Mouse (Mus musculus): ENCODE data around the gene Ubald1. TPM values are rescaled to one million over a fixed set of nuclear protein-coding genes. Genes with fewer than 3 reads are reported as not detected.

Gene Ubald1
- polyA plus RNA-seq, 1 experiment from 2014 or later, result 22.9 TPM

- no peak overlapping the region for H3K9ac ChIP-seq (ENCODE audit: low read depth, low read length)
- H3K27me3 ChIP-seq (replicated peaks; ENCODE audit: control insufficient read depth, insufficient read depth, low read length), result no peaks in the 10 kb centered on the region
- no peaks in the 10 kb centered on the region for H3K4me1 ChIP-seq (replicated peaks; ENCODE audit: control insufficient read depth, insufficient read depth, low read length)
- H3K36me3 ChIP-seq (ENCODE audit: control insufficient read depth, insufficient read depth), result peaks cover 66% of the 10 kb centered on the region
- no peaks in the 10 kb centered on the region for H3K9me3 ChIP-seq (ENCODE audit: control insufficient read depth)
- TF ChIP-seq CTCF (IDR thresholded peaks at IDR 0.05; ENCODE audit: low read depth), result no peak
- no peak for ATAC-seq
- no peak overlapping the region for H3K4me3 ChIP-seq (ENCODE audit: low read depth, low read length)
- H3K4me2 ChIP-seq (replicated peaks; ENCODE audit: low read depth), result no peak overlapping the region
- 88% methylated on average over 2 of the region's 2 CpGs for whole genome bisulfite sequencing
- H3K27ac ChIP-seq (ENCODE audit: low read depth, low read length), result no peak overlapping the region
Observed at GRCm38 (mm10) chr16:4916608-4917007, 36.5 kb upstream of the Ubald1 start.

- no peak overlapping the region for H3K4me2 ChIP-seq (replicated peaks; ENCODE audit: low read depth)
- ATAC-seq, result no peak
- H3K4me3 ChIP-seq (ENCODE audit: low read depth, low read length), result no peak overlapping the region
- H3K36me3 ChIP-seq (ENCODE audit: control insufficient read depth, insufficient read depth), result peaks cover 71% of the 10 kb centered on the region
- no peak overlapping the region for H3K9ac ChIP-seq (ENCODE audit: low read depth, low read length)
- no peaks in the 10 kb centered on the region for H3K4me1 ChIP-seq (replicated peaks; ENCODE audit: control insufficient read depth, insufficient read depth, low read length)
- no peak for TF ChIP-seq CTCF (IDR thresholded peaks at IDR 0.05; ENCODE audit: low read depth)
- H3K9me3 ChIP-seq (ENCODE audit: control insufficient read depth), result no peaks in the 10 kb centered on the region
- no peak overlapping the region; the same call in 1 of the 2 replicates for H3K27ac ChIP-seq (ENCODE audit: low read depth, low read length)
- H3K27me3 ChIP-seq (replicated peaks; ENCODE audit: control insufficient read depth, insufficient read depth, low read length), result no peaks in the 10 kb centered on the region
- 60% methylated on average over 3 of the region's 3 CpGs for WGBS
Observed at GRCm38 (mm10) chr16:4915931-4916330, 35.8 kb upstream of the Ubald1 start.

GRCm38 (mm10) chr16:4913783-4914735, 33.9 kb upstream of the Ubald1 start:
- WGBS, result 38% methylated on average over 12 of the region's 12 CpGs
- peaks cover 64% of the 10 kb centered on the region for H3K36me3 ChIP-seq (ENCODE audit: control insufficient read depth, insufficient read depth)

GRCm38 (mm10) chr16:4912907-4913782, 33.0 kb upstream of the Ubald1 start:
- Histone ChIP-seq H3K9me3 (ENCODE audit: control insufficient read depth) (no peaks in the 10 kb centered on the region), H3K36me3 (ENCODE audit: control insufficient read depth, insufficient read depth) (peaks cover 71% of the 10 kb centered on the region), H3K4me3 (ENCODE audit: low read depth, low read length) (no peak overlapping the region), H3K4me1 (replicated peaks; ENCODE audit: control insufficient read depth, insufficient read depth, low read length) (no peaks in the 10 kb centered on the region), H3K27ac (ENCODE audit: low read depth, low read length) (peak overlapping the region; percentile 46), H3K4me2 (replicated peaks; ENCODE audit: low read depth) (0 out of 2 replicates have a peak overlapping the region, but pooled peaks have one; percentile 10), H3K27me3 (replicated peaks; ENCODE audit: control insufficient read depth, insufficient read depth, low read length) (no peaks in the 10 kb centered on the region), H3K9ac (ENCODE audit: low read depth, low read length) (no peak overlapping the region)
- peak; percentile 39 for ATAC-seq
- WGBS, result 70% methylated on average over 11 of the region's 11 CpGs
- no peak; the same call in 1 of the 2 replicates for TF ChIP-seq CTCF (IDR thresholded peaks at IDR 0.05; ENCODE audit: low read depth)

More at GRCm38 (mm10) chr16:4913783-4914735, 33.9 kb upstream of the Ubald1 start:
- Histone ChIP-seq H3K9me3 (ENCODE audit: control insufficient read depth) (no peaks in the 10 kb centered on the region), H3K9ac (ENCODE audit: low read depth, low read length) (no peak overlapping the region), H3K4me3 (ENCODE audit: low read depth, low read length) (no peak overlapping the region), H3K27ac (ENCODE audit: low read depth, low read length) (no peak overlapping the region), H3K27me3 (replicated peaks; ENCODE audit: control insufficient read depth, insufficient read depth, low read length) (no peaks in the 10 kb centered on the region), H3K4me2 (replicated peaks; ENCODE audit: low read depth) (no peak overlapping the region), H3K4me1 (replicated peaks; ENCODE audit: control insufficient read depth, insufficient read depth, low read length) (no peaks in the 10 kb centered on the region)
- TF ChIP-seq CTCF (IDR thresholded peaks at IDR 0.05; ENCODE audit: low read depth), result peak; percentile 98
- peak; percentile 44 for ATAC-seq

GRCm38 (mm10) chr16:4912074-4912648, 32.0 kb upstream of the Ubald1 start:
- Histone ChIP-seq H3K4me1 (replicated peaks; ENCODE audit: control insufficient read depth, insufficient read depth, low read length) (no peaks in the 10 kb centered on the region), H3K27me3 (replicated peaks; ENCODE audit: control insufficient read depth, insufficient read depth, low read length) (no peaks in the 10 kb centered on the region), H3K4me3 (ENCODE audit: low read depth, low read length) (no peak overlapping the region), H3K9ac (ENCODE audit: low read depth, low read length) (no peak overlapping the region), H3K36me3 (ENCODE audit: control insufficient read depth, insufficient read depth) (peaks cover 74% of the 10 kb centered on the region), H3K27ac (ENCODE audit: low read depth, low read length) (no peak overlapping the region), H3K4me2 (replicated peaks; ENCODE audit: low read depth) (no peak overlapping the region), H3K9me3 (ENCODE audit: control insufficient read depth) (no peaks in the 10 kb centered on the region)
- no peak for TF ChIP-seq CTCF (IDR thresholded peaks at IDR 0.05; ENCODE audit: low read depth)
- WGBS, result 77% methylated on average over 10 of the region's 10 CpGs
- ATAC-seq, result no peak
